Mouse (Mus musculus) liver, embryonic 12.5 days (tissue): ENCODE data around the gene Tcaf3. TPM values are rescaled to one million over a fixed set of nuclear protein-coding genes. Genes with fewer than 3 reads are reported as not detected.
A peak's percentile ranks its signal among the peaks of the same experiment; 100 is the strongest.

Experiments
- ATAC-seq: fragments of 200-750 bp; cut with Nextera tagmentation; 2 replicates; pipeline ENCODE4 v1.8.0; 2017; ENCODE audit warnings: moderate number of reproducible peaks, mild to moderate bottlenecking, moderate library complexity
- H3K27ac ChIP-seq: fragments of 300-500 bp; sonication (generic); 2 replicates; pipeline ENCODE4 v1.5.1; 2016; ENCODE audit warnings: mild to moderate bottlenecking
- H3K27me3 ChIP-seq: fragments of 300-500 bp; sonication (generic); replicated peaks from 2 replicates; pipeline ENCODE4 v1.6.1; 2016; ENCODE audit warnings: mild to moderate bottlenecking, moderate library complexity
- H3K36me3 ChIP-seq: fragments of 300-500 bp; sonication (generic); 2 replicates; pipeline ENCODE4 v1.6.1; 2016; ENCODE audit warnings: mild to moderate bottlenecking, moderate library complexity
- H3K4me1 ChIP-seq: fragments of 300-500 bp; sonication (generic); 2 replicates; pipeline ENCODE4 v1.6.1; 2016
- H3K4me2 ChIP-seq: fragments of 300-500 bp; sonication (generic); 2 replicates; pipeline ENCODE4 v1.6.1; 2016; ENCODE audit warnings: mild to moderate bottlenecking, moderate library complexity
- H3K4me3 ChIP-seq: fragments of 300-500 bp; sonication (generic); 2 replicates; pipeline ENCODE4 v1.5.1; 2016; ENCODE audit warnings: mild to moderate bottlenecking, moderate library complexity
- H3K9ac ChIP-seq: fragments of 300-500 bp; sonication (generic); 2 replicates; pipeline ENCODE4 v1.6.1; 2016; ENCODE audit warnings: mild to moderate bottlenecking, moderate library complexity
- H3K9me3 ChIP-seq: fragments of 300-500 bp; sonication (generic); replicated peaks from 2 replicates; pipeline ENCODE4 v1.6.1; 2016; ENCODE audit warnings: mild to moderate bottlenecking, moderate library complexity
- WGBS: fragments of 180-500 bp; shearing (Covaris S2); methylation state at CpG from one replicate; pipeline ENCODE4 v1.1.7; 2016; ENCODE audit not compliant: insufficient replicate concordance; 5-methylcytosine and 5-hydroxymethylcytosine counted together
- polyA plus RNA-seq: library from polyadenylated mRNA; unstranded; fragments of >200 nt; fragmentation: Nextera tagmentation; extraction: Ambion mirVana; gene quantifications from 2 replicates; pipeline ENCODE4 v1.2.1, GENCODE M21; 2016

The Tcaf3 gene
- polyA plus RNA-seq, 1 experiment from 2014 or later = not detected

GRCm38 (mm10) chr6:42577433-42577832, 20.1 kb downstream of the Tcaf3 start:
- Histone ChIP-seq H3K27me3 (no peaks in the 10 kb centered on the region), H3K4me1 (no peaks in the 10 kb centered on the region), H3K4me2 (no peak overlapping the region), H3K4me3 (no peak overlapping the region), H3K36me3 (no peaks in the 10 kb centered on the region), H3K9ac (no peak overlapping the region), H3K27ac (no peak overlapping the region), H3K9me3 (no peaks in the 10 kb centered on the region)
- ATAC-seq = peak; percentile 98
- 55% methylated on average over 2 of the region's 2 CpGs for WGBS

DNA sequence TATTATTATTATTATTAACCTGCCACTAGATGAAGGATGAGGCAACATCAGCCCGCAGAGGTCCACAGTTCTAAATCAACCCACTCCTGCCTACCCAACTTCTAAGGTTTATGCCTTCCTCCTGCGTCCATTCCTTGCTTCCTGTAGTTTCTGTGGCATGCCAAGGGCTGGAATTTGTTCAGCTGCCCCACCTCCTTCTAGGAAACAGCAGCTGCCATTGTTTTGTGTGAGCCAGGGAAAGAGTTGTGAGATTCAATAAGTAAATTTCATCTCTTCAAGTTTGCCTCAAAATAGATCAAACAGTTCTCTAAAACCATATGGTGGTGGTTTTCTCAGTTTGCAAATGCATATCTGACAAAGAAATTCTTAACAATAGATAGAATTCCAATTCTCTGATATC, 29.3 kb downstream of the Tcaf3 start:
- Histone ChIP-seq H3K9me3 (no peaks in the 10 kb centered on the region), H3K4me1 (no peaks in the 10 kb centered on the region), H3K36me3 (no peaks in the 10 kb centered on the region), H3K27me3 (no peaks in the 10 kb centered on the region), H3K27ac (no peak overlapping the region), H3K4me2 (no peak overlapping the region), H3K9ac (no peak overlapping the region), H3K4me3 (no peak overlapping the region)
- ATAC-seq = no peak
- 45% methylated on average over 2 of the region's 2 CpGs for WGBS

GRCm38 (mm10) chr6:42566076-42566598, 31.4 kb downstream of the Tcaf3 start:
- H3K27me3 ChIP-seq = no peaks in the 10 kb centered on the region
- WGBS = 68% methylated on average over 2 of the region's 2 CpGs
- no peak overlapping the region for H3K4me2 ChIP-seq
- H3K9me3 ChIP-seq = no peaks in the 10 kb centered on the region
- H3K4me1 ChIP-seq = no peaks in the 10 kb centered on the region
- no peak overlapping the region for H3K27ac ChIP-seq
- H3K9ac ChIP-seq = no peak overlapping the region
- no peak overlapping the region for H3K4me3 ChIP-seq
- no peaks in the 10 kb centered on the region for H3K36me3 ChIP-seq
- ATAC-seq = no peak

GRCm38 (mm10) chr6:42562280-42562679, 35.2 kb downstream of the Tcaf3 start:
- Histone ChIP-seq H3K36me3 (no peaks in the 10 kb centered on the region), H3K27ac (no peak overlapping the region), H3K9ac (no peak overlapping the region), H3K9me3 (no peaks in the 10 kb centered on the region), H3K4me3 (no peak overlapping the region), H3K4me2 (no peak overlapping the region), H3K27me3 (no peaks in the 10 kb centered on the region), H3K4me1 (no peaks in the 10 kb centered on the region)
- 49% methylated on average over 2 of the region's 2 CpGs for WGBS
- ATAC-seq = no peak

GRCm38 (mm10) chr6:42560885-42561284, 36.6 kb downstream of the Tcaf3 start:
- no peak overlapping the region for H3K9ac ChIP-seq
- H3K27me3 ChIP-seq = no peaks in the 10 kb centered on the region
- H3K36me3 ChIP-seq = no peaks in the 10 kb centered on the region
- 64% methylated on average over 5 of the region's 5 CpGs for WGBS
- H3K4me3 ChIP-seq = no peak overlapping the region
- H3K27ac ChIP-seq = no peak overlapping the region
- no peak overlapping the region for H3K4me2 ChIP-seq
- H3K4me1 ChIP-seq = no peaks in the 10 kb centered on the region
- no peak for ATAC-seq
- no peaks in the 10 kb centered on the region for H3K9me3 ChIP-seq

DNA sequence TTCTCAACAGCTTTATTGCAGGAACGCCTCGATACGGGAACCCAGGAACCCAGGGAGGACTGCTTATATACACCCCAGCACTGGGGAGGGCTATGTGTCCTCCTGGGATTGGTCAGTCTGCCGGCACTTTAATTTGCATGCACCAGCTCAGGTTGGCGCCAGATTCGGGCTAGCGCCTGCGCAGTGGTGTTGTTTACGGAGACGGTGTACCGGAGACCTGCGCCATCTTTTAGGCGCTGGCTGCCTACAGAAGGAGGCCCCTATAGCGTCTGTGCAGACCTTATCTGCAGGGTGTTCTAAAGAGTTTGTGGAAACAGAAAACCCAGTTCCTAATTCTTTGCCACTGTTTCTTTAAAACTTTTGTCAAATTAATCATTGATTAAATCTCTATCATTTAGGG, 38.9 kb downstream of the Tcaf3 start:
- Histone ChIP-seq H3K4me3 (no peak overlapping the region), H3K27ac (no peak overlapping the region), H3K4me1 (no peaks in the 10 kb centered on the region), H3K4me2 (no peak overlapping the region), H3K36me3 (no peaks in the 10 kb centered on the region), H3K27me3 (no peaks in the 10 kb centered on the region), H3K9me3 (no peaks in the 10 kb centered on the region), H3K9ac (no peak overlapping the region)
- WGBS = 89% methylated on average over 14 of the region's 14 CpGs
- ATAC-seq = no peak

DNA sequence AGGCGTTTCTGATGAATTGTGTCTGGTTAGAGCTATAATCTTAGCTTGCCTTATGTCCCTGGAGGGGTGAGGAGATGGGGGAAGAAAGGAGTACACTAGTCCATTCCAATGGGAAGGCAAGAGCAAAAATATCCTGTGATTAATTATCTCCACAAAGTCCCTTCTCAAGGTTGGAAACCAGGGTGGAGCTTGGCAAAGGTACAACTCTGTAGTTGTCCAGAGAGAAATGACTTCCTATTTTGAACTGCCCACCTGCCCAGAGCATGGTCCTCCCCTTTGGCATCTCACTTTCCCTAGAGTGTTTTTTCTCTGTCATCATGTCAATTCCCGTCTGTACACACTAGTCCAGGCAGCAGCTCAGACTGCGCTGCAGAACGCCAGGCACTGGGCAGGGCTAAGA, 50.0 kb downstream of the Tcaf3 start, which contains the start of gene Olfr455:
Olfr455 (minus strand) TSS at position 127 of the 400 bp plus-strand sequence.
- H3K27ac ChIP-seq = no peak within 1 kb of the TSS
- H3K4me1 ChIP-seq = no peaks in the 10 kb centered on the region
- ATAC-seq = no peak
- H3K36me3 ChIP-seq = no peaks in the 10 kb centered on the region
- no peak within 1 kb of the TSS for H3K4me3 ChIP-seq
- 73% methylated on average over 4 of the region's 4 CpGs for WGBS
- H3K4me2 ChIP-seq = no peak within 1 kb of the TSS
- no peaks in the 10 kb centered on the region for H3K9me3 ChIP-seq
- no peaks in the 10 kb centered on the region for H3K27me3 ChIP-seq
- H3K9ac ChIP-seq = no peak within 1 kb of the TSS

DNA sequence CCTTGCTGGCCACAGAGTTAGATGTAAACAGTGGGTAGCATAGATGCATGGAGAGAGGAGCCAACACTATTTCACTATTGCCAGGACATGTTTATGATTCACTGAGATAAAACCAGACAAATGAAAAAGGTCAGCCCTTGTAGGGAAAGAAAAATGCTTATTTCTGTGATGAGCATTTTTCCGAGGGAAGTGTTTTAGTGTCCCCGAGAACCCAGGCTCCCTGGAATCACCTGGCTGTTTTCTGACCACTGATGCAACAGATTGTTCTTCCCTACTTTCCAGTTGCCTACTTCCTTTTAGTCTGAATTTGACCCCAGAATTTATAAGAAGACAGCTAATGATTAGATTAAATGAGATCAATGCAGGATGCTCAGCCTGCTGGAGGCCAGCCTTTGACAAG, 51.3 kb downstream of the Tcaf3 start:
- ATAC-seq = no peak

GRCm38 (mm10) chr6:42545451-42545885, 52.0 kb downstream of the Tcaf3 start:
- Histone ChIP-seq H3K36me3 (no peaks in the 10 kb centered on the region), H3K4me3 (no peak overlapping the region), H3K9ac (no peak overlapping the region), H3K27ac (no peak overlapping the region), H3K27me3 (no peaks in the 10 kb centered on the region), H3K9me3 (no peaks in the 10 kb centered on the region), H3K4me2 (no peak overlapping the region), H3K4me1 (no peaks in the 10 kb centered on the region)
- no peak for ATAC-seq
- 41% methylated on average over 2 of the region's 2 CpGs for WGBS

More for the DNA sequence above, 51.3 kb downstream of the Tcaf3 start:
- 78% methylated on average over 2 of the region's 2 CpGs for WGBS
- Histone ChIP-seq H3K36me3 (no peaks in the 10 kb centered on the region), H3K4me2 (no peak overlapping the region), H3K9ac (no peak overlapping the region), H3K9me3 (no peaks in the 10 kb centered on the region), H3K27me3 (no peaks in the 10 kb centered on the region), H3K4me3 (no peak overlapping the region), H3K4me1 (no peaks in the 10 kb centered on the region), H3K27ac (no peak overlapping the region)

DNA sequence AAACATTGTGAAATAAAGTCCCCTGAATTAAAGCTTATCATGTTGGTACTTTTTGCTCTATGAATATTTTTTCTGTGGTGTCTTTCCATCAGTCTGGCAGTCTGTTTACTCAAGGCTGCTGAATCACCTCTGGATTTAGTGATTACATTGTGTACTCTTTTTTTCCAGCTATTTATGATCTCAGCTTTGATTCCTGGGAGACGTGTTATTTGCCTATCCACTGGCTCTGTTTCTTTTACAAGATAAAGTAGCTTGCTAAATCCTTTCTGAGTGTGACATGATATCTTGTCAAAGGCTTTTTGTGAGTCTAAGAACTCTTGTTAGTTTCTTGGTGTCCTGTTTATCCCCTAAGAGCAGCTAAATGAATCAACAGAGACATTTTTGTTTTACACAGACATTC, 52.6 kb downstream of the Tcaf3 start:
- H3K36me3 ChIP-seq = no peaks in the 10 kb centered on the region
- no peak overlapping the region for H3K4me2 ChIP-seq
- H3K9me3 ChIP-seq = no peaks in the 10 kb centered on the region
- WGBS = 42% methylated on average over 1 of the region's 1 CpGs
- H3K27me3 ChIP-seq = no peaks in the 10 kb centered on the region
- no peak overlapping the region for H3K9ac ChIP-seq
- H3K27ac ChIP-seq = no peak overlapping the region
- no peak overlapping the region for H3K4me3 ChIP-seq
- ATAC-seq = no peak
- H3K4me1 ChIP-seq = no peaks in the 10 kb centered on the region

GRCm38 (mm10) chr6:42542036-42543031, 55.2 kb downstream of the Tcaf3 start:
- no peak for ATAC-seq
- Histone ChIP-seq H3K9ac (no peak overlapping the region), H3K27ac (no peak overlapping the region), H3K9me3 (no peaks in the 10 kb centered on the region), H3K4me2 (no peak overlapping the region), H3K4me1 (no peaks in the 10 kb centered on the region), H3K36me3 (no peaks in the 10 kb centered on the region), H3K27me3 (no peaks in the 10 kb centered on the region), H3K4me3 (no peak overlapping the region)
- WGBS = 53% methylated on average over 4 of the region's 4 CpGs

GRCm38 (mm10) chr6:42540681-42541080, 56.8 kb downstream of the Tcaf3 start:
- Histone ChIP-seq H3K27ac (no peak overlapping the region), H3K27me3 (no peaks in the 10 kb centered on the region), H3K4me2 (no peak overlapping the region), H3K4me1 (no peaks in the 10 kb centered on the region), H3K9ac (no peak overlapping the region), H3K9me3 (no peaks in the 10 kb centered on the region), H3K36me3 (no peaks in the 10 kb centered on the region), H3K4me3 (no peak overlapping the region)
- no peak for ATAC-seq
- WGBS = 78% methylated on average over 1 of the region's 1 CpGs
